Mouse (Mus musculus) layer of hippocampus, postnatal 25 days (tissue): ENCODE results near the gene Kcna1. TPM values are rescaled to one million over a fixed set of nuclear protein-coding genes. Genes with fewer than 3 reads are reported as not detected.

Experiments used
- DNase-seq, 2 experiments: peaks; one replicate each; pipeline ENCODE4 v3.0.0; 2022; ENCODE audit warnings: mixed read lengths in 2 of 2, low spot score in 1 of 2; ENCODE audit errors: extremely low spot score in 1 of 2
- total RNA-seq, 2 experiments: library from RNA; stranded (reverse); gene quantifications; 2 replicates each; pipeline ENCODE4 v1.2.3; 2021

Kcna1 gene
- total RNA-seq, 2 experiments from 2014 or later, result 107 to 115 TPM

DNA sequence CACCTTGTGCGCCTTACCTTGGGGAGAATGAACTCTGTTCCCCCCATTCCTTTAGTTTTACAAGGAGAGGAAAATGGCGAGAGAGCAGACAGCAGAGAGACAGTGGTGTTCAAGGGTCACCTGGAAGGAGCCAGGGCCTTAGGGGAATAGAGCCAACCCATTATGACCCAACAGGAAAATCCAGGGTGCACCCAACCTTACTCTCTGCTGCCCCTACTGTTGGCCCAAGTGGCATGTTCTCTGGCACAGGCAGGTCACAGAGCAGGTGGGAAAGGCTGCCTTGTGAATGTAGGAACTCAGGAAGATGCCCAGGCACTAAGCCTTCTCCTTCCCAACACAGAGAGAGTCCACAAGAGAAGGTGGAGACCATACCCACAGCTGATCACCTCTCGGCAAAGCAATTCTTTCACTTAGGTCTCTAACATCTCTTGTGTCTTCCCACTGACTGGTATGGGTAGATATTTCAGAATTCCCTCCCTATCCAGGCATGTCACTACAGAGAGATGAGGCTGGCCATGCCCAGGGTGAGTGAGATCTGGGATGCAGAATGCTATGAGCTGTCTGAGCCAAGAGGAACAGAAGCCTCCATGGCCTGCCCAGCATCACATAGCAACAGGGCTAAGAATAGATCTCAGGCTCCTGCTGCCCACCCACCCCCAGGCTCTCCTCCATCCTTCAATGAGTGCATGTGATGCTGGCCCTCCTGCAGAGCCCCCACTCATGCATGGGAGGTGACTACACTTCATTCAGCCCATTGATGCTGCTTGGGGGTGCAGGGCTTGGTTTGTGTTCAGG, 46.8 kb downstream of the Kcna1 start:
- DNase-seq, result no peak

DNA sequence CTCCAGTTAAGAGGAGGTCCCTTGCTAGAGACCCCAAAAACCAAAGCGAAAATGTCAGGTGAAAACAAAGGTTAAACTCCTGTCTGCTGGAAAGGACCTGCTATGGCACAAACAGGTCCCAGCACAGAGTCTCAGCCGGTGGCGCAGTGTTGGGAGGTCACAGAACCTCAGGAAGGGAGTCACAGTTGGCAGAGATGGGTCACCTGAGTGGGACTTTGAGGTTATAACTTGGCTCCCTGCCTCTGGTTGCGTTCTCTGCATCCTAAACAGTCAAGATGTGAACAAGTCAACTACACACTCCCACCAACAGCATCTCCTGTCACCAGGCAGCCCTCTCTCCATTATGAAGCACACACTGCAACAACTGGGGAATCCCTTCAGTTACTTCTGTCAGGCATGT, 48.4 kb downstream of the Kcna1 start:
- DNase-seq, result no peak

DNA sequence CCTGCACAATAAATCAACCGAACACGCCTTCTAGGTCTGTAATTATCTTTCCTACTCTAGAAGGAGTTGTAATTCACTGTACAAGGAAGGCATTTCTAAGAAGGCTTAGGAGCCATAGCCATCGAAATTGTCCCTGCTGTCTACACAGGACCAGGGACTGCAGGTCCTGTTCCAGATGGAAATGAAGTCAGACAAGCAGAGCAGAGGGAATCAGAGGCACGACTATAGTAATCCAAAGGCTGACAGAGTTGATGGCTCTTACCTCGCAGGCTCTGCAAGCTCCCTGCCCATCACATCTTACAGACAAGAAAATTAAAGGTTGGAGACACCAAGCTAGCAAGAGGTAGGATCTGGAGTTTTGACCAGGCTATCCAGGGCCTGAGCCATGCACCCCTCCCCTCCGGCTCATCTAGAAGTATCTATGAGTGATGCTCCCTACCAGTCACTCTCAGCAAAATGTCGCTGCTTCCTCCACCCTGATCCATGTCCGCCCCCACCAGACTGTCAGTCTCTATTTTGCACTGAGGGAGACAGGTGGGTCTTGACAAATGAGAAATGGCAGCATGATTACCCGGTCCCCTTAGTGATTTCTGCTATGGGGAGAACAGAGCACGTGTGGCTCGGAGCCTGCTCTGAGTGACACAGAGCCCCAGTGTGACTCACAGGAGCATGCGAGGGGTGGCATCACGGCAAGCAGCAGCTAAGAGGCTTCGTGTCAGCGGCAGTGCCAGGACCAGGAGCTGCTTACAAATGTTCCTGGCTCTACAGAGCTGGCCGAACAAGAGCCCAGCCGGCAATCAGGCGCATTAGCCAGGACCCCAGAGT, 50.2 kb downstream of the Kcna1 start:
- no peak for DNase-seq

DNA sequence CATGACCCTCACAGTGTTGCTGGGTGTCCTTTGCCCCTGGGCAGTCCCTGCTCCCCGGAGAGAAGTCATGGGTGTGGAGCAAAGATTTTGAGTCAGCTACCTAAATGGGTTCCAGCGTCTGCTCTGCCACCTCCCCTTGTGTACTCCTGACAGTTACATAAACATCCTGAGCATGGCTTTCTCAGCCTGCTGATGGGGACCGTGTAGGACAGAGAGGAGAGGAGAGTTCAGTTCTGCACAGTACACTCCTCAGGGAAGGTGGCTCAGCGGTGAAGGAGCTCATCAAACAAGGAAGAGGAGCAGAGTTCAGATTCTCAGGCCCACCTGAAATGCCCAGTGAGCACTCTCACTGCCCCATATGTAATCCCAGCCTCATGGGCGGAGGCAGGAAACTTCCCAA, 51.1 kb downstream of the Kcna1 start:
- no peak for DNase-seq

DNA sequence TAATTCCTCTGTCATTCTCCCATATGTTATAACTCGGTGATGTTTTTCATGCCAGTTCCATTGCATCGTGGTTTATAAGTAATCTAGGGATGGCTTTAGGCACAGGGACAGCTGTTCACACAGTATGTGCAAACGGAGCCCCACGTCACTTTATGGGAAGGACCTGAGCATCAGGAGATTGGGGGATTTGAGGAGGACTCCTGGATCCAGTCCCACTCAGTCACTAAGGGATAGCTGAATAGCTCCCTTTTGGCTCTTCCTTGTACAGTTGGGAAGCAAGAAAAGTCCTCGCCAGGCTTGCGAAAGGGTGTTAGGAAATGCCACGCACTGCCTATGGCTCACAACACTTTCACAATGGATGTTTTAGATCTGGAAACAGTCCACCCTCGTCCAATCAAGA, 51.8 kb downstream of the Kcna1 start:
- DNase-seq, result no peak

DNA sequence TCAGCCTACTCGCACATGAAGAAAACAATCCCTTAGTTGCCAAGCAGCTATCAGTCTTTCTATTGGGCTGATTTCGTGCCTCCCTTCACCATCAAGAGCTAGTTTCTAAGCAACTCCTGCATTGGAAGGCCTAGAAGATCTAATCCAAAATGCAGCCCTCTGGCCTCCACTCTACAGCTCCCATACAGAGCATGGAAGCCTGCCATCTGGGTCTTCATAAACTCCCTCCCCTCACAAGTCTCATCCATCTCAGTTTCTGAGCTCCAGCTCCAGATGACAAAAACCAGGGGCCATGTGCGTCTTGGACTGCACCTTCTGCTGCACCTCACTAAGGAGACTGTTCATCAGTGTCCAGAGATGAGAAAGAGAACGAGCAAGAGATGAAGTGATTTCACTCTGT, 52.8 kb downstream of the Kcna1 start:
- DNase-seq, result no peak

Other genes with a start within 250 kb of the Kcna1 start
- gene Kcna5, start 111.0 kb downstream of the Kcna1 start, total RNA-seq, result 1 to 10 TPM; 1.6 to 1.7 TPM
- gene Kcna6, start 94.3 kb upstream of the Kcna1 start, total RNA-seq, result 10 to 100 TPM; 48.6 to 51.2 TPM
- 100 to 1,000 TPM; 145 to 164 TPM for gene Ndufa9, start 202.8 kb upstream of the Kcna1 start, total RNA-seq
- gene Akap3, start 206.7 kb upstream of the Kcna1 start, total RNA-seq, result under 1 TPM; 0.20 to 0.23 TPM